In the genomic region with DNA sequence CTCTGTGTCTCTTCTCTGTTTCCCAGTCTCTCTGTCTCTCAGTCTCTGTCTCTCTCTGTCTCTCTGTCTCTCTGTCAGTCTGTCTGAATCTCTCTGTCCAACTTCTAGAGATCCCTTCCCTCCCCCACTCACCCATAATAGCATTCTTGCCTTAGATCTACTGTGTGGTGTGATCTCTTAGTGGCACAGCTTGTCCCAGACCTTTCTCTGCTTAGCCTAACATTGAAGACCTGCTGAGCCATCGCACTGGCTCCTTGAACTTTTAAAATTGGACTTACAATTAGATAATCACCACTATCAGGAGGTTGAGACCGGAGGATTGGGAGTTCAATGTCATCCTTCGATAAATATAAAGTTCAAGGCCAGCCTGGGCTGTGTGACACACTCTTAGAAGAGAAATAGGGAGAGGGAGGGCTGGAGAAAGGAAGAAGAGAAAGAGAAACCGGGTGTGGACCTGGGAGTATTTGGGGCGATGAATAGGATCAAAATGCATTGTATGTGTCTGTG, we compare ENCODE assay signal across 34 mouse cellular contexts. TPM values are rescaled to one million over a fixed set of nuclear protein-coding genes. Genes with fewer than 3 reads are reported as not detected.
"Had no signal": no experiment of that assay in that cellular context is flagged by ENCODE, and none has a peak within 500 bp of the region (broad histone marks: within the 10 kb centered on the region; RNA-seq: fewer than 3 reads in every experiment).

No protein-coding gene starts in this region.

- ATAC-seq: liver, postnatal 0 days; lung, postnatal 0 days; midbrain, embryonic 13.5 days; midbrain, embryonic 16.5 days had no signal

- H3K4me1 ChIP-seq: kidney, embryonic 15.5 days; megakaryocyte, embryonic 14.5 days; midbrain, embryonic 13.5 days; neural tube, embryonic 13.5 days had no signal

- H3K9me3 ChIP-seq: midbrain, embryonic 10.5 days; neural tube, embryonic 13.5 days had no signal

- H3K4me3 ChIP-seq: kidney, embryonic 15.5 days; left cerebral cortex, adult 2 months; megakaryocyte, embryonic 14.5 days; midbrain, embryonic 10.5 days; midbrain, embryonic 13.5 days; myocyte; neural tube, embryonic 13.5 days had no signal

- H3K27me3 ChIP-seq: kidney, embryonic 15.5 days; midbrain, embryonic 13.5 days; neural tube, embryonic 13.5 days had no signal

- H3K27ac ChIP-seq: kidney, embryonic 15.5 days; left cerebral cortex, adult 2 months; liver, embryonic 14.5 days; midbrain, embryonic 10.5 days; midbrain, embryonic 13.5 days; neural tube, embryonic 13.5 days; stomach, postnatal 0 days had no signal

- H3K36me3 ChIP-seq: kidney, embryonic 15.5 days; midbrain, embryonic 10.5 days; midbrain, embryonic 13.5 days; neural tube, embryonic 13.5 days had no signal

- H3K9ac ChIP-seq: kidney, embryonic 15.5 days; liver, embryonic 14.5 days; liver, postnatal 0 days; lung, embryonic 14.5 days; midbrain, embryonic 13.5 days; neural tube, embryonic 13.5 days had no signal

- DNase-seq: kidney, adult 8-10 months; kidney, postnatal 10 days; kidney, postnatal 36 days; layer of hippocampus, postnatal 36 days; liver, postnatal 0 days; lung, embryonic 14.5 days; retina, postnatal 1 day; right cerebral cortex, postnatal 25 days; thymus, adult 2 months; thymus, postnatal 14 days; thymus, postnatal 4 days had no signal

- H3K4me2 ChIP-seq: kidney, embryonic 15.5 days; liver, embryonic 11.5 days; lung, embryonic 14.5 days; midbrain, embryonic 13.5 days; neural tube, embryonic 13.5 days had no signal

RNA-seq across cellular contexts. Expression of gene Izumo2, which starts 1.3 kb away (rescaled TPM):
- total RNA-seq: layer of hippocampus, adult 8-10 months; layer of hippocampus, postnatal 10 days; layer of hippocampus, postnatal 36 days; left cerebral cortex, adult 2 months; left cerebral cortex, postnatal 10 days; left cerebral cortex, postnatal 36 days; monocyte, adult 5-6 weeks; neutrophil, adult 5-6 weeks had no signal
- polyA plus RNA-seq: kidney, embryonic 15.5 days; limb, embryonic 11.5 days; limb, embryonic 14.5 days; liver, embryonic 11.5 days; liver, embryonic 14.5 days; liver, postnatal 0 days; lung, embryonic 14.5 days; lung, postnatal 0 days; midbrain, embryonic 10.5 days; midbrain, embryonic 13.5 days; midbrain, embryonic 16.5 days; myocyte; neural tube, embryonic 13.5 days; small intestine, adult 2 months; spleen, adult 2 months; stomach, embryonic 14.5 days; stomach, postnatal 0 days; thymus, adult 2 months had no signal

RNA-seq across cellular contexts. Expression of gene Myh14, which starts 36.6 kb away (rescaled TPM):
- total RNA-seq: monocyte, adult 5-6 weeks; neutrophil, adult 5-6 weeks had no signal
